Mouse (Mus musculus) liver, embryonic 11.5 days (tissue): Measurements from ENCODE around the gene Mindy4. TPM values are rescaled to one million over a fixed set of nuclear protein-coding genes. Genes with fewer than 3 reads are reported as not detected.

Source experiments
- ATAC-seq: fragments of 200-750 bp; cut with Nextera tagmentation; replicated peaks from 2 replicates; pipeline ENCODE4 v1.8.0; 2017; ENCODE audit warnings: moderate number of reproducible peaks, mild to moderate bottlenecking, moderate TSS enrichment, moderate library complexity; ENCODE audit not compliant: low FRiP score
- DNase-seq: peaks from one replicate; pipeline ENCODE4 v3.0.0-alpha.2; 2017; ENCODE audit warnings: low spot score
- H3K27ac ChIP-seq: fragments of 300-500 bp; sonication (generic); 2 replicates; pipeline ENCODE4 v1.5.1; 2014; ENCODE audit warnings: mild to moderate bottlenecking, low read depth, low read length, control low read depth
- H3K27me3 ChIP-seq: fragments of 300-500 bp; sonication (generic); replicated peaks from 2 replicates; pipeline ENCODE4 v1.6.1; 2014; ENCODE audit warnings: low read length, mixed read lengths; ENCODE audit not compliant: control insufficient read depth, insufficient read depth
- H3K36me3 ChIP-seq: fragments of 300-500 bp; sonication (generic); 2 replicates; pipeline ENCODE4 v1.6.1; 2014; ENCODE audit warnings: mild to moderate bottlenecking, low read length, moderate library complexity, mixed read lengths; ENCODE audit not compliant: control insufficient read depth, insufficient read depth
- H3K4me1 ChIP-seq: fragments of 300-500 bp; sonication (generic); replicated peaks from 2 replicates; pipeline ENCODE4 v1.6.1; 2014; ENCODE audit warnings: low read length, mixed read lengths; ENCODE audit not compliant: control insufficient read depth, insufficient read depth
- H3K4me2 ChIP-seq: fragments of 300-500 bp; sonication (generic); 2 replicates; pipeline ENCODE4 v1.6.1; 2014; ENCODE audit warnings: mild to moderate bottlenecking, control low read depth, moderate library complexity
- H3K4me3 ChIP-seq: fragments of 300-500 bp; sonication (generic); 2 replicates; pipeline ENCODE4 v1.5.1; 2014; ENCODE audit warnings: low read depth, low read length, control low read depth
- H3K9ac ChIP-seq: fragments of 300-500 bp; sonication (generic); 2 replicates; pipeline ENCODE4 v1.6.1; 2014; ENCODE audit warnings: low read depth, low read length, control low read depth
- H3K9me3 ChIP-seq: fragments of 300-500 bp; sonication (generic); 2 replicates; pipeline ENCODE4 v1.6.1; 2016; ENCODE audit warnings: low read length, inconsistent platforms, mixed read lengths; ENCODE audit not compliant: control insufficient read depth
- WGBS: fragments of 180-500 bp; shearing (Covaris S2); extraction: QIAGEN DNeasy Blood & Tissue Kit; methylation state at CpG from one replicate; pipeline ENCODE4 v1.1.7; 2014; 5-methylcytosine and 5-hydroxymethylcytosine counted together
- polyA plus RNA-seq: library from polyadenylated mRNA; unstranded; fragments of >200 nt; fragmentation: Nextera tagmentation; extraction: Ambion mirVana; gene quantifications from 2 replicates; pipeline ENCODE4 v1.2.1, GENCODE M21; 2014

The Mindy4 gene
- polyA plus RNA-seq, 1 experiment from 2014 or later = 5.6 TPM

- 64% methylated on average over 5 of the region's 5 CpGs for WGBS
- Histone ChIP-seq H3K4me2 (no peak overlapping the region), H3K4me3 (no peak overlapping the region), H3K4me1 (peaks cover 8% of the 10 kb centered on the region), H3K9ac (no peak overlapping the region), H3K9me3 (no peaks in the 10 kb centered on the region), H3K27ac (no peak overlapping the region), H3K36me3 (no peaks in the 10 kb centered on the region), H3K27me3 (no peaks in the 10 kb centered on the region)
- DNase-seq (peak; percentile 25), ATAC-seq (peak; percentile 52)
Observed at GRCm38 (mm10) chr6:55347711-55348571, 144.8 kb downstream of the Mindy4 start.

- Histone ChIP-seq H3K27me3 (no peaks in the 10 kb centered on the region), H3K4me3 (no peak overlapping the region), H3K4me1 (peaks cover 8% of the 10 kb centered on the region), H3K4me2 (no peak overlapping the region), H3K9me3 (no peaks in the 10 kb centered on the region), H3K9ac (no peak overlapping the region), H3K27ac (no peak overlapping the region), H3K36me3 (no peaks in the 10 kb centered on the region)
- DNase-seq (peak; percentile 15), ATAC-seq (no peak)
- 79% methylated on average over 4 of the region's 4 CpGs for WGBS
Observed at GRCm38 (mm10) chr6:55349231-55349630, 146.0 kb downstream of the Mindy4 start.

- Histone ChIP-seq H3K27ac (no peak overlapping the region), H3K4me1 (peaks cover 8% of the 10 kb centered on the region), H3K27me3 (no peaks in the 10 kb centered on the region), H3K4me3 (no peak overlapping the region), H3K36me3 (no peaks in the 10 kb centered on the region), H3K9ac (no peak overlapping the region), H3K4me2 (no peak overlapping the region), H3K9me3 (no peaks in the 10 kb centered on the region)
- WGBS = 85% methylated on average over 6 of the region's 6 CpGs
- DNase-seq (peak; percentile 27), ATAC-seq (no peak)
Observed at GRCm38 (mm10) chr6:55350383-55350952, 147.3 kb downstream of the Mindy4 start.

GRCm38 (mm10) chr6:55351712-55352111 lies 148.5 kb downstream of the Mindy4 start:
- Histone ChIP-seq H3K27ac (no peak overlapping the region), H3K4me2 (no peak overlapping the region), H3K9me3 (no peaks in the 10 kb centered on the region), H3K27me3 (no peaks in the 10 kb centered on the region), H3K4me3 (no peak overlapping the region), H3K36me3 (no peaks in the 10 kb centered on the region), H3K9ac (no peak overlapping the region), H3K4me1 (peaks cover 18% of the 10 kb centered on the region)
- ATAC-seq (no peak), DNase-seq (no peak)
- 72% methylated on average over 7 of the region's 7 CpGs for WGBS

- no peak overlapping the region for H3K4me3 ChIP-seq
- peaks cover 15% of the 10 kb centered on the region for H3K4me1 ChIP-seq
- H3K27me3 ChIP-seq = no peaks in the 10 kb centered on the region
- DNase-seq (no peak), ATAC-seq (no peak)
- H3K9me3 ChIP-seq = no peaks in the 10 kb centered on the region
- no peak overlapping the region for H3K27ac ChIP-seq
- no peak overlapping the region for H3K4me2 ChIP-seq
- H3K9ac ChIP-seq = no peak overlapping the region
- WGBS = 76% methylated on average over 12 of the region's 12 CpGs
- no peaks in the 10 kb centered on the region for H3K36me3 ChIP-seq
Observed at GRCm38 (mm10) chr6:55353711-55354445, 150.7 kb downstream of the Mindy4 start.

GRCm38 (mm10) chr6:55354456-55355117 lies 151.4 kb downstream of the Mindy4 start:
- Histone ChIP-seq H3K9ac (no peak overlapping the region), H3K27ac (no peak overlapping the region), H3K36me3 (no peaks in the 10 kb centered on the region), H3K4me3 (no peak overlapping the region), H3K4me1 (peaks cover 16% of the 10 kb centered on the region), H3K27me3 (no peaks in the 10 kb centered on the region), H3K4me2 (no peak overlapping the region), H3K9me3 (no peaks in the 10 kb centered on the region)
- ATAC-seq (no peak), DNase-seq (no peak)
- WGBS = 76% methylated on average over 4 of the region's 4 CpGs

GRCm38 (mm10) chr6:55355575-55355974 lies 152.4 kb downstream of the Mindy4 start:
- H3K4me3 ChIP-seq = no peak overlapping the region
- DNase-seq (no peak), ATAC-seq (no peak)
- H3K27ac ChIP-seq = no peak overlapping the region
- H3K27me3 ChIP-seq = no peaks in the 10 kb centered on the region
- H3K4me1 ChIP-seq = peaks cover 17% of the 10 kb centered on the region
- H3K9me3 ChIP-seq = no peaks in the 10 kb centered on the region
- H3K9ac ChIP-seq = no peak overlapping the region
- no peaks in the 10 kb centered on the region for H3K36me3 ChIP-seq
- no peak overlapping the region for H3K4me2 ChIP-seq
- 67% methylated on average over 7 of the region's 7 CpGs for WGBS

GRCm38 (mm10) chr6:55356017-55356703 lies 153.0 kb downstream of the Mindy4 start:
- H3K9me3 ChIP-seq = no peaks in the 10 kb centered on the region
- no peak overlapping the region for H3K27ac ChIP-seq
- WGBS = 30% methylated on average over 5 of the region's 5 CpGs
- peaks cover 17% of the 10 kb centered on the region for H3K4me1 ChIP-seq
- no peak overlapping the region for H3K9ac ChIP-seq
- ATAC-seq (peak; percentile 75), DNase-seq (no peak)
- H3K36me3 ChIP-seq = no peaks in the 10 kb centered on the region
- H3K4me3 ChIP-seq = no peak overlapping the region
- no peaks in the 10 kb centered on the region for H3K27me3 ChIP-seq
- no peak overlapping the region for H3K4me2 ChIP-seq
